Mouse (Mus musculus) midbrain, embryonic 12.5 days (tissue): ENCODE results near the gene Efcab14. TPM values are rescaled to one million over a fixed set of nuclear protein-coding genes. Genes with fewer than 3 reads are reported as not detected.

Experiments used
- ATAC-seq: fragments of 200-750 bp; cut with Nextera tagmentation; 2 replicates; pipeline ENCODE4 v1.8.0; 2017; ENCODE audit warnings: low read depth, moderate TSS enrichment, moderate library complexity; ENCODE audit not compliant: low FRiP score
- H3K27ac ChIP-seq: fragments of 300-500 bp; sonication (generic); replicated peaks from 2 replicates; pipeline ENCODE4 v1.5.1; 2016; ENCODE audit warnings: mild to moderate bottlenecking
- H3K27me3 ChIP-seq: fragments of 300-500 bp; sonication (generic); 2 replicates; pipeline ENCODE4 v1.6.1; 2016; ENCODE audit warnings: mild to moderate bottlenecking
- H3K36me3 ChIP-seq: fragments of 300-500 bp; sonication (generic); 2 replicates; pipeline ENCODE4 v1.6.1; 2016
- H3K4me1 ChIP-seq: fragments of 300-500 bp; sonication (generic); 2 replicates; pipeline ENCODE4 v1.6.1; 2016
- H3K4me2 ChIP-seq: fragments of 300-500 bp; sonication (generic); replicated peaks from 2 replicates; pipeline ENCODE4 v1.6.1; 2016; ENCODE audit warnings: mild to moderate bottlenecking, moderate library complexity
- H3K4me3 ChIP-seq: fragments of 300-500 bp; sonication (generic); 2 replicates; pipeline ENCODE4 v1.5.1; 2016; ENCODE audit warnings: mild to moderate bottlenecking
- H3K9ac ChIP-seq: fragments of 300-500 bp; sonication (generic); replicated peaks from 2 replicates; pipeline ENCODE4 v1.6.1; 2016; ENCODE audit warnings: mild to moderate bottlenecking, moderate library complexity
- H3K9me3 ChIP-seq: fragments of 300-500 bp; sonication (generic); 2 replicates; pipeline ENCODE4 v1.6.1; 2016; ENCODE audit warnings: mild to moderate bottlenecking
- WGBS: fragments of 180-500 bp; shearing (Covaris S2); methylation state at CpG from one replicate; pipeline ENCODE4 v1.1.7; 2016; 5-methylcytosine and 5-hydroxymethylcytosine counted together
- polyA plus RNA-seq: library from polyadenylated mRNA; unstranded; fragments of >200 nt; fragmentation: Nextera tagmentation; extraction: Ambion mirVana; gene quantifications from 2 replicates; pipeline ENCODE4 v1.2.1, GENCODE M21; 2016

Efcab14 gene
- polyA plus RNA-seq, 1 experiment from 2014 or later = 30.1 TPM

DNA sequence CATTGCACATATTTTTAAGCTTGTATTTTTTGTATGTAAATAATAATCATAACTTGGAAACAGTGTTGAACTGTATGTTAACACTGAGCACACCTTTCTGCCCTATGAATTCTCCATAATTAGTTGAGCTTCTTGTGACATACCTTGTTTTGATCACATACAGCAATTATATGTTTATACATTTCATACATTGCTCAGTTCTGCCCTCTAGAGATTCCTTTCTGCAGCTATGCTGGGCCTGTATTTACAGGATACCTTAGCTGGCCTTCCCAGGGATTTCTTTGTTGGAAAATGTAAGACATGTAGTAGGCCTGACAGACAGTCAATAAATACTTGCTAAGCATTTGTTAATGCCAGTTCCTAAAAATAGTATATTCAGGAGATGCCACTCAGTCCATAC is 5.1 kb downstream of the Efcab14 start:
- ATAC-seq = no peak
- Histone ChIP-seq H3K27me3 (no peaks in the 10 kb centered on the region), H3K4me2 (no peak overlapping the region), H3K36me3 (peaks cover 46% of the 10 kb centered on the region), H3K4me3 (no peak overlapping the region), H3K9ac (no peak overlapping the region), H3K4me1 (peaks cover 19% of the 10 kb centered on the region), H3K27ac (no peak overlapping the region), H3K9me3 (no peaks in the 10 kb centered on the region)

DNA sequence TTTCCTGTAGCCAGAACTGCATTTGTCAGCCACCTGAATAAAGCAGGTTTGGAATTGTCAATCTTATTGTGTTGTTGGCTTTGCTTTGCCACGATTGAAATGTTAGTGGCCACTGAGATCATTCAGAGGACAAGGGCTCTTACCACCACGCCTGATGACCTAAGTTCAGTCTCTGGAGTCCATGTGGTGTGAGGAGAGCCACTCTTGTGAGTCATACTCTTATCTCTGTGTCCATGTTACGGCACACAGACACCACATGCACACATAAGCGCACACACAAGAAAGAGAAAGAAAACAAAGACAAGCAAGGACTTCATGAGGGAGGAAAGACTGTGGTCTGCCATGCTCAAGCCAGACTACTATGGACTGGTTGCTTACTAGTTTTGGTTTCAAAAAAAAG is 5.6 kb downstream of the Efcab14 start:
- no peak for ATAC-seq
- no peaks in the 10 kb centered on the region for H3K27me3 ChIP-seq
- no peak overlapping the region for H3K4me2 ChIP-seq
- peaks cover 18% of the 10 kb centered on the region for H3K4me1 ChIP-seq
- no peak overlapping the region for H3K9ac ChIP-seq
- no peak overlapping the region for H3K27ac ChIP-seq
- no peak overlapping the region for H3K4me3 ChIP-seq
- H3K36me3 ChIP-seq = peaks cover 51% of the 10 kb centered on the region
- 88% methylated on average over 4 of the region's 4 CpGs for WGBS
- no peaks in the 10 kb centered on the region for H3K9me3 ChIP-seq

- ATAC-seq = no peak
- H3K36me3 ChIP-seq = peaks cover 55% of the 10 kb centered on the region
- no peaks in the 10 kb centered on the region for H3K9me3 ChIP-seq
- H3K4me2 ChIP-seq = no peak overlapping the region
- H3K4me3 ChIP-seq = no peak overlapping the region
- no peak overlapping the region for H3K27ac ChIP-seq
- 80% methylated on average over 1 of the region's 1 CpGs for WGBS
- H3K9ac ChIP-seq = no peak overlapping the region
- no peaks in the 10 kb centered on the region for H3K27me3 ChIP-seq
- no peaks in the 10 kb centered on the region for H3K4me1 ChIP-seq
These were observed 10.6 kb downstream of the Efcab14 start for GRCm38 (mm10) chr4:115748181-115748580.

- no peak for ATAC-seq
- WGBS = 95% methylated on average over 1 of the region's 1 CpGs
- H3K36me3 ChIP-seq = peaks cover 51% of the 10 kb centered on the region
- H3K4me3 ChIP-seq = no peak overlapping the region
- H3K27ac ChIP-seq = no peak overlapping the region
- H3K9ac ChIP-seq = no peak overlapping the region
- no peaks in the 10 kb centered on the region for H3K4me1 ChIP-seq
- H3K9me3 ChIP-seq = no peaks in the 10 kb centered on the region
- no peaks in the 10 kb centered on the region for H3K27me3 ChIP-seq
- H3K4me2 ChIP-seq = no peak overlapping the region
These were observed 11.8 kb downstream of the Efcab14 start for GRCm38 (mm10) chr4:115749336-115749735.

DNA sequence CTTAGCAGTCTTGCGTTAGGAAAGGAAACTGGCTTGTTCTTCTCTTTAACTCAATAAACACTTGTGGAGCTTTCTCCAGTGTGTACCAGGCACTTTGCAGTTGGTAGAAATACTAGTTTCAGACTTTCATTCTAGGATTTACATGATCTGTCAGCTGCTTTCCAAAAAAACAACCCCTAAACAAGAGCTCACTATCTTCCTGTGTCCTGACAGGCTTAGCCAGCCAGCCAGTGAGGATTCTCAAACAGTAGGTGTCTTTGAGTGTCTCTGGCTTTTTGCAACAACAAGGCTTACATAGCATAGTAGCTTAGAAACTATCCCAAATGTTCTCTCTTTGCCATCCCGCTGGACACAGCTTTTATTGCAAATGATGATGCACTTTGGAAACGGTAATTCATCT is 16.6 kb downstream of the Efcab14 start:
- 93% methylated on average over 3 of the region's 3 CpGs for WGBS
- no peak overlapping the region for H3K4me2 ChIP-seq
- H3K36me3 ChIP-seq = peaks cover 37% of the 10 kb centered on the region
- H3K4me3 ChIP-seq = no peak overlapping the region
- no peak for ATAC-seq
- no peaks in the 10 kb centered on the region for H3K27me3 ChIP-seq
- no peak overlapping the region for H3K27ac ChIP-seq
- no peak overlapping the region for H3K9ac ChIP-seq
- no peaks in the 10 kb centered on the region for H3K9me3 ChIP-seq
- no peaks in the 10 kb centered on the region for H3K4me1 ChIP-seq

GRCm38 (mm10) chr4:115754851-115755250 is 17.3 kb downstream of the Efcab14 start:
- ATAC-seq = no peak

GRCm38 (mm10) chr4:115761206-115761605 is 23.7 kb downstream of the Efcab14 start:
- Histone ChIP-seq H3K27me3 (no peaks in the 10 kb centered on the region), H3K36me3 (peaks cover 60% of the 10 kb centered on the region), H3K9me3 (no peaks in the 10 kb centered on the region), H3K4me1 (no peaks in the 10 kb centered on the region), H3K4me3 (no peak overlapping the region), H3K4me2 (no peak overlapping the region), H3K9ac (no peak overlapping the region), H3K27ac (no peak overlapping the region)
- 57% methylated on average over 3 of the region's 3 CpGs for WGBS
- no peak for ATAC-seq

More at GRCm38 (mm10) chr4:115754851-115755250, 17.3 kb downstream of the Efcab14 start:
- no peaks in the 10 kb centered on the region for H3K9me3 ChIP-seq
- 95% methylated on average over 1 of the region's 1 CpGs for WGBS
- no peak overlapping the region for H3K4me3 ChIP-seq
- H3K27ac ChIP-seq = no peak overlapping the region
- no peak overlapping the region for H3K9ac ChIP-seq
- no peaks in the 10 kb centered on the region for H3K4me1 ChIP-seq
- H3K4me2 ChIP-seq = no peak overlapping the region
- no peaks in the 10 kb centered on the region for H3K27me3 ChIP-seq
- peaks cover 34% of the 10 kb centered on the region for H3K36me3 ChIP-seq

DNA sequence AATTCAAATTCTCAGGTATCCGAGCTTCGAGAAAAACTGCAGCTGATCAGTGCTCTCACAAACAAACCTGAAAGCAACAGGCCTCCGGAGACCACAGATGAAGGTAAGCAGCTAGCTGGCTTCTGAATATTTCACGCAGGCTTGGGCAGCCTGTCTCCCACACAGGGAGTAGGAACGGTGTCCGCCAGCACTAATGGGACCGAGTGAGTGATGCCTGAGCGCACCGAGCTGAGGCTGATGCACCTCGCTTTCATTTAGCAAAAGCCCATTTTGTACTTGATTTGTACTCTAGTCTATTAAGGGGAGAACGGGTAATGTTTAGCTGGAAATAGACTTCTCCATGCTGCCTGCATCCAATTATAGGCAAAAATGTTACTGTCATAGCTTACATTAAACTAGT is 27.0 kb downstream of the Efcab14 start:
- Histone ChIP-seq H3K4me2 (no peak overlapping the region), H3K4me3 (no peak overlapping the region), H3K27ac (no peak overlapping the region), H3K36me3 (peaks cover 77% of the 10 kb centered on the region), H3K9me3 (no peaks in the 10 kb centered on the region), H3K4me1 (peaks cover 4% of the 10 kb centered on the region; the same call in 1 of the 2 replicates), H3K27me3 (no peaks in the 10 kb centered on the region), H3K9ac (no peak overlapping the region)
- WGBS = 93% methylated on average over 11 of the region's 11 CpGs
- no peak for ATAC-seq

DNA sequence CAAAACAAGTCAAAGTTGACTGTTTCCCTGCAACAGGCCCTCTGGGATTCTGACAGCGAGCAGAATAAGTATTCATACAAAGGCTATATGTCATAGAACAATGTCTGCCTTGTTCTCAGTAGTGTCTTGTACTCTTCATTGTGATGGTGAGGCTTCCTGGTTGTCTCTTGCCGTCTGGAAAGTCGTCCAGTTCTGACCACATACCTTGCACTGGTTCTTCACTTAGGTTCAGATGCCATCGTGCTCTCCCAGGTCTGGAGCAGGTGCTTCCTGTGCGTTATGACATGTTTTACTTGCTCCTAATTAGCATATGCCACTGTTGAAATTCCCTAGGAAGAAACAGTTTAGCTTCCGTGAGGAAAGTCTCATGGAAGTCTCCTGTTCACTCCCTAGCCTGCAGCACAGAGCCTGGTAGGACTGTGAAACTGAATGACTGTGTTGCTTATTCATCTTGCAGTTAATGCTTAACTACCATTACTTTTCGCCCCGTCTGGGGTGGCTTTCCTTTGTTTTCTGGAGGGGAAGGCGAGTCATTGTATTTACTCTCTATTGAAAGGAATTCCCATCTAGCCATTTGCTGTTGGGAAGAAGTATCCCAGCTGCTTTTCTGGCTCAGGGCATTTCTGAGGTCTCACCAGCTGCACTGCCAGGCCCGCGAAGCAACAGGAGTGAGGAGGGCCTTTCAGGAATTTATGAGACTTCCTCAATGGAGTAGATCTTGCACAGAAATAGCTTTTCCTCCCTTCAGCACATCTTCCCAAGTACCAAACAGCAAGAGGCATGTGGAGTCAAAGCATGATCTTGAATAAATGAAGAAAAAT is 30.3 kb downstream of the Efcab14 start:
- no peak overlapping the region for H3K4me3 ChIP-seq
- no peaks in the 10 kb centered on the region for H3K27me3 ChIP-seq
- H3K9me3 ChIP-seq = no peaks in the 10 kb centered on the region
- H3K27ac ChIP-seq = no peak overlapping the region
- peaks cover 74% of the 10 kb centered on the region for H3K36me3 ChIP-seq
- 71% methylated on average over 11 of the region's 11 CpGs for WGBS
- no peak overlapping the region for H3K9ac ChIP-seq
- no peak for ATAC-seq
- no peak overlapping the region for H3K4me2 ChIP-seq
- peaks cover 4% of the 10 kb centered on the region; the same call in 1 of the 2 replicates for H3K4me1 ChIP-seq

DNA sequence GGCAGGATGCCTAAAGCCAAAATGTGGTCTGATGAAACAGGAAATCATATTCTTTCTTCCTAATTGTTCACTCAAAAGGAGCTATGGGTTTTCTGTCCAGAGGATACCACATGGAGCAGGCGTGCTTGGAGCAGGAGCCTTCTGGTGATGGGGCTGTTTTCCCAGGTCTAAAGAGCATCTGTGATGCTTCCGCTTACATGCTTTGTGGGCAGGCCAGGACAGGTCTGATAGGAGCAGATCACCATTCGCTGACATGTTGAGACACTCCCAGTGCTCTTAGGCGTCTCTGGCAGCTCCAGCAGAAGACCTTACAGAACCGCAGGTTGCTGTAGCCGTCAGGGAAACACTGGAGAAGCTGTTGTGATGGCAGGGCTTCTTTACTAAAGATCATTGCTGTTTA is 37.5 kb downstream of the Efcab14 start:
- Histone ChIP-seq H3K27me3 (no peaks in the 10 kb centered on the region), H3K9me3 (no peaks in the 10 kb centered on the region), H3K4me1 (no peaks in the 10 kb centered on the region), H3K9ac (no peak overlapping the region), H3K4me3 (no peak overlapping the region), H3K27ac (no peak overlapping the region), H3K36me3 (peaks cover 47% of the 10 kb centered on the region), H3K4me2 (no peak overlapping the region)
- ATAC-seq = no peak
- WGBS = 86% methylated on average over 6 of the region's 6 CpGs

GRCm38 (mm10) chr4:115777627-115778026 is 40.1 kb downstream of the Efcab14 start:
- 92% methylated on average over 2 of the region's 2 CpGs for WGBS
- Histone ChIP-seq H3K36me3 (peaks cover 33% of the 10 kb centered on the region), H3K27ac (no peak overlapping the region), H3K9me3 (no peaks in the 10 kb centered on the region), H3K27me3 (no peaks in the 10 kb centered on the region), H3K4me2 (no peak overlapping the region), H3K4me1 (no peaks in the 10 kb centered on the region), H3K4me3 (no peak overlapping the region), H3K9ac (no peak overlapping the region)
- no peak for ATAC-seq

DNA sequence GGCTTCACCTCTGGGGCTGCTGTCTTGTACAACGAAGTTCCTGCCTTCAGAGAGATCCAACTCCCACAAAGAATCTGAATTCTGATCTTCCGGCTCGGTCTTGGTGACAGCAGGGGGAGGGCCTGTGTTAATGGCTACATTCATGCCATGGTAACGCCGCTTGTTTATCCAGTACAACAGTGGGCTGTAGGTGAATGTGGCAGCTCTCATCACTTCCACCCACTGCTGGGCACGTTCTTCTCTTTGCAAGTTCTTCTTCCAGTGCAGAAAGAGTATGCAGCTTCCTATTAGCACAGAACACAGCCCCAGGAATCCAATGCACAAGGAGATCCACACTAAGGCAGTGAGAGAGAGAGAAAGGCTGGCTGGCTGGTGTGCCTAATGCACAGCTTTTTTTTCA is 42.7 kb downstream of the Efcab14 start:
- Histone ChIP-seq H3K4me2 (no peak overlapping the region), H3K36me3 (peaks cover 12% of the 10 kb centered on the region), H3K9me3 (no peaks in the 10 kb centered on the region), H3K4me1 (peaks cover 4% of the 10 kb centered on the region), H3K4me3 (no peak overlapping the region), H3K27ac (no peak overlapping the region), H3K27me3 (no peaks in the 10 kb centered on the region), H3K9ac (no peak overlapping the region)
- WGBS = 67% methylated on average over 6 of the region's 6 CpGs
- no peak for ATAC-seq

DNA sequence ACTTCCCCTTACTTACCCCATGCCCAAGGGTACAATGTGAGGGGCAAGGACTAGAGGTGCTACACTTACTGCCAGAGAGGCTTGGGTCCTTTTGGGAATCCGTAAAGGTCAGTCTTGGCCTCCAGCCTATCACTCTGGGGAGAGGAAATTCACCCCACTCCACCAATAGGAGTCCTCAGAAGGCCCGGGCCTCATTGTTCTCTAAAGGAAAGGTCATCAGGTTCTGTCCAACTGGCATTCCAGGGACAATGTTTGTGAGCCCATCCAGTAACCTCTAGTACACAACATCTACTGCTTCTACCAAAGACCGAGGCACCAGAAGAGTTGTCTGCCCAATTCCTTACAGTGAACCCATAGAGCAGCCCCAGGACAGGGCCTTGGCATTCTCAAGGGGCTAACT is 43.4 kb downstream of the Efcab14 start, which contains the start of gene Tex38:
TSS of gene Tex38 (minus strand) at position 101 of the 400 bp plus-strand sequence.
- Histone ChIP-seq H3K4me3 (no peak within 1 kb of the TSS), H3K4me2 (no peak within 1 kb of the TSS), H3K36me3 (peaks cover 10% of the 10 kb centered on the region), H3K9ac (no peak within 1 kb of the TSS), H3K27ac (no peak within 1 kb of the TSS), H3K4me1 (peaks cover 11% of the 10 kb centered on the region), H3K9me3 (no peaks in the 10 kb centered on the region), H3K27me3 (no peaks in the 10 kb centered on the region)
- no peak for ATAC-seq
- WGBS = 85% methylated on average over 3 of the region's 3 CpGs
